Mouse (Mus musculus) embryonic facial prominence, embryonic 14.5 days (tissue): ENCODE measurements around the gene Gm5114. TPM values are rescaled to one million over a fixed set of nuclear protein-coding genes. Genes with fewer than 3 reads are reported as not detected.
"Not testable (repeated sequence)": the region's sequence is repeated elsewhere in the genome, so short reads cannot be mapped to it uniquely, and the experiment has no call there.

Experiments used
- ATAC-seq: fragments of 200-750 bp; cut with Nextera tagmentation; 2 replicates; pipeline ENCODE4 v1.8.0; 2017; ENCODE audit warnings: low read depth, moderate number of reproducible peaks, moderate TSS enrichment
- DNase-seq: peaks from one replicate; pipeline ENCODE4 v3.0.0-alpha.2; 2015; ENCODE audit warnings: low spot score
- H3K27ac ChIP-seq: fragments of 300-500 bp; sonication (generic); replicated peaks from 2 replicates; pipeline ENCODE4 v1.5.1; 2014; ENCODE audit warnings: low read depth, mild to moderate bottlenecking, low read length, moderate library complexity
- H3K27me3 ChIP-seq: fragments of 300-500 bp; sonication (generic); replicated peaks from 2 replicates; pipeline ENCODE4 v1.6.1; 2014; ENCODE audit warnings: low read length; ENCODE audit not compliant: control insufficient read depth, insufficient read depth
- H3K36me3 ChIP-seq: fragments of 300-500 bp; sonication (generic); 2 replicates; pipeline ENCODE4 v1.6.1; 2014; ENCODE audit warnings: low read length, mixed read lengths; ENCODE audit not compliant: control insufficient read depth, insufficient read depth
- H3K4me1 ChIP-seq: fragments of 300-500 bp; sonication (generic); 2 replicates; pipeline ENCODE4 v1.6.1; 2014; ENCODE audit warnings: antibody characterized with exemption, low read length; ENCODE audit not compliant: control insufficient read depth, insufficient read depth
- H3K4me2 ChIP-seq: fragments of 300-500 bp; sonication (generic); 2 replicates; pipeline ENCODE4 v1.6.1; 2014; ENCODE audit warnings: low read depth, mild to moderate bottlenecking, low read length, moderate library complexity, mixed read lengths
- H3K4me3 ChIP-seq: fragments of 300-500 bp; sonication (generic); 2 replicates; pipeline ENCODE4 v1.5.1; 2014; ENCODE audit warnings: low read depth, mild to moderate bottlenecking, low read length
- H3K9ac ChIP-seq: fragments of 300-500 bp; sonication (generic); 2 replicates; pipeline ENCODE4 v1.6.1; 2014; ENCODE audit warnings: low read depth, mild to moderate bottlenecking, low read length, moderate library complexity, mixed read lengths
- H3K9me3 ChIP-seq: fragments of 300-500 bp; sonication (generic); 2 replicates; pipeline ENCODE4 v1.6.1; 2016; ENCODE audit warnings: low read length; ENCODE audit not compliant: control insufficient read depth
- WGBS: fragments of 180-500 bp; shearing (Covaris S2); extraction: QIAGEN DNeasy Blood & Tissue Kit; methylation state at CpG from one replicate; pipeline ENCODE4 v1.1.7; 2014; 5-methylcytosine and 5-hydroxymethylcytosine counted together
- microRNA-seq: library from miRNA; unstranded; fragments of <30 nt; microRNA quantifications from one replicate; pipeline ENCODE4, GENCODE M21; 2016; ENCODE audit warnings: borderline number of aligned reads
- polyA plus RNA-seq: library from polyadenylated mRNA; unstranded; fragments of >200 nt; fragmentation: Nextera tagmentation; extraction: Ambion mirVana; gene quantifications from 2 replicates; pipeline ENCODE4 v1.2.1, GENCODE M21; 2014

The Gm5114 gene
- polyA plus RNA-seq, result not detected in 2 replicates

GRCm38 (mm10) chr7:39413060-39413459 is at the start of gene Gm5114:
Gene Gm5114 (minus strand): TSS chr7:39413160.
- H3K9me3 ChIP-seq, H3K4me1 ChIP-seq, H3K9ac ChIP-seq, H3K27ac ChIP-seq, H3K27me3 ChIP-seq, DNase-seq, H3K4me3 ChIP-seq, H3K36me3 ChIP-seq, ATAC-seq, H3K4me2 ChIP-seq: not testable (repeated sequence)
- WGBS, result 45% methylated on average over 1 of the region's 1 CpGs

GRCm38 (mm10) chr7:39455806-39456205 is 42.8 kb upstream of the Gm5114 start:
- peak; percentile 60; the same call in 1 of the 2 replicates for ATAC-seq
- Histone ChIP-seq H3K4me2 (no peak overlapping the region), H3K36me3 (no peaks in the 10 kb centered on the region), H3K9ac (no peak overlapping the region), H3K9me3 (no peaks in the 10 kb centered on the region), H3K27me3 (no peaks in the 10 kb centered on the region), H3K27ac (no peak overlapping the region), H3K4me3 (no peak overlapping the region), H3K4me1 (no peaks in the 10 kb centered on the region)
- DNase-seq, result peak; percentile 63
- 17% methylated on average over 6 of the region's 6 CpGs for WGBS

GRCm38 (mm10) chr7:39449260-39450021 is 36.5 kb upstream of the Gm5114 start:
- Histone ChIP-seq H3K27ac (no peak overlapping the region), H3K4me3 (peak overlapping the region; percentile 73)
- ATAC-seq, result peak; percentile 100

GRCm38 (mm10) chr7:39448626-39449242 is 35.8 kb upstream of the Gm5114 start:
- no peaks in the 10 kb centered on the region for H3K36me3 ChIP-seq
- ATAC-seq, result no peak
- H3K27ac ChIP-seq, result no peak overlapping the region
- DNase-seq, result no peak
- no peaks in the 10 kb centered on the region for H3K9me3 ChIP-seq
- H3K27me3 ChIP-seq, result no peaks in the 10 kb centered on the region
- WGBS, result 59% methylated on average over 11 of the region's 11 CpGs
- peak overlapping the region; percentile 73 for H3K4me3 ChIP-seq
- H3K4me2 ChIP-seq, result peak overlapping the region; percentile 66
- H3K4me1 ChIP-seq, result no peaks in the 10 kb centered on the region; the same call in 1 of the 2 replicates
- H3K9ac ChIP-seq, result peak overlapping the region; percentile 85; the same call in 1 of the 2 replicates

More at GRCm38 (mm10) chr7:39449260-39450021, 36.5 kb upstream of the Gm5114 start:
- peak; percentile 98 for DNase-seq
- Histone ChIP-seq H3K4me1 (no peaks in the 10 kb centered on the region; the same call in 1 of the 2 replicates), H3K36me3 (no peaks in the 10 kb centered on the region), H3K27me3 (no peaks in the 10 kb centered on the region), H3K9ac (peak overlapping the region; percentile 85), H3K4me2 (peak overlapping the region; percentile 66), H3K9me3 (no peaks in the 10 kb centered on the region)
- WGBS, result 2% methylated on average over 31 of the region's 36 CpGs

GRCm38 (mm10) chr7:39441237-39441636 is 28.3 kb upstream of the Gm5114 start:
- Histone ChIP-seq H3K9ac (no peak overlapping the region), H3K4me2 (no peak overlapping the region), H3K9me3 (no peaks in the 10 kb centered on the region), H3K27ac (no peak overlapping the region), H3K27me3 (no peaks in the 10 kb centered on the region), H3K4me1 (no peaks in the 10 kb centered on the region), H3K36me3 (no peaks in the 10 kb centered on the region), H3K4me3 (no peak overlapping the region)
- ATAC-seq (peak; percentile 74; the same call in 1 of the 2 replicates), DNase-seq (peak; percentile 26)
- 28% methylated on average over 2 of the region's 2 CpGs for WGBS

GRCm38 (mm10) chr7:39440362-39440761 is 27.4 kb upstream of the Gm5114 start:
- no peak overlapping the region for H3K4me2 ChIP-seq
- ATAC-seq, result no peak
- no peak for DNase-seq
- H3K27me3 ChIP-seq, result no peaks in the 10 kb centered on the region
- no peaks in the 10 kb centered on the region for H3K4me1 ChIP-seq
- H3K4me3 ChIP-seq, result no peak overlapping the region
- H3K9me3 ChIP-seq, result no peaks in the 10 kb centered on the region
- H3K27ac ChIP-seq, result no peak overlapping the region
- H3K9ac ChIP-seq, result no peak overlapping the region
- 75% methylated on average over 4 of the region's 4 CpGs for WGBS
- no peaks in the 10 kb centered on the region for H3K36me3 ChIP-seq

Small RNAs within 50 kb of the gene (microRNA-seq; reads per million reads assigned to microRNA genes)
- not detected for gene Gm27437

Other genes with a start within 250 kb of the Gm5114 start
- gene Zfp619, start 104.6 kb upstream of the Gm5114 start, polyA plus RNA-seq, result 2.9 and 3.3 TPM in 2 replicates